Mouse (Mus musculus): ENCODE results near the gene Isg15. TPM values are rescaled to one million over a fixed set of nuclear protein-coding genes. Genes with fewer than 3 reads are reported as not detected.
"Not testable (repeated sequence)": the region's sequence is repeated elsewhere in the genome, so short reads cannot be mapped to it uniquely, and the experiment has no call there.

Gene Isg15
- polyA plus RNA-seq, 1 experiment from 2014 or later: 0.91 TPM

DNA sequence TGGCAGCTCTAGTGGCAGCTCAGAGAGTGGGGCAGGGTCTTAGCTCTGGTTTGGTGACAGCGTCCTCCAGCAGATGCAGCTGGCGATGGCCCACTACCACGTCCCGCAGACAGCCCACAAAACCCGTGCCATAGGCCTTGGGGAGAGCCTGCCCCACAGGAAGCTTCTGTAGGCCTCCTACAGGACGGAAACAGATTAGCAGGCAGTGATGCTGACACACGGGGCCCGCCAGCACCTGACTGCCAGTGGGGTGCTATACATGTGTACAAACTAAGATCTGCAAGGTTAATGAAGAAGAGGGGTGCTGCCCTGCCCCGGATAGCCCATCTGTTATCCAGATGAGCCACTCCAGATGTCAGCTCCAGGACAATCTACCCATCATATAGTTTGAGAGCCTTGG is 34.1 kb downstream of the Isg15 start:
- ATAC-seq (replicated peaks; ENCODE audit: low FRiP score, low TSS enrichment, low read depth) (no peak), DNase-seq (ENCODE audit: low spot score) (no peak)
- Histone ChIP-seq H3K27me3 (replicated peaks; ENCODE audit: control insufficient read depth, insufficient read depth, low read length) (no peaks in the 10 kb centered on the region), H3K27ac (ENCODE audit: low read depth) (no peak overlapping the region), H3K36me3 (ENCODE audit: control insufficient read depth, insufficient read depth, low read length) (peaks cover 88% of the 10 kb centered on the region), H3K9ac (ENCODE audit: low read length) (no peak overlapping the region), H3K9me3 (ENCODE audit: control insufficient read depth, low read length) (peaks cover 10% of the 10 kb centered on the region), H3K4me1 (replicated peaks; ENCODE audit: control insufficient read depth, insufficient read depth, low read length) (no peaks in the 10 kb centered on the region), H3K4me3 (ENCODE audit: low read depth, low read length) (no peak overlapping the region), H3K4me2 (ENCODE audit: low read length) (no peak overlapping the region)
- WGBS: 95% methylated on average over 9 of the region's 9 CpGs

DNA sequence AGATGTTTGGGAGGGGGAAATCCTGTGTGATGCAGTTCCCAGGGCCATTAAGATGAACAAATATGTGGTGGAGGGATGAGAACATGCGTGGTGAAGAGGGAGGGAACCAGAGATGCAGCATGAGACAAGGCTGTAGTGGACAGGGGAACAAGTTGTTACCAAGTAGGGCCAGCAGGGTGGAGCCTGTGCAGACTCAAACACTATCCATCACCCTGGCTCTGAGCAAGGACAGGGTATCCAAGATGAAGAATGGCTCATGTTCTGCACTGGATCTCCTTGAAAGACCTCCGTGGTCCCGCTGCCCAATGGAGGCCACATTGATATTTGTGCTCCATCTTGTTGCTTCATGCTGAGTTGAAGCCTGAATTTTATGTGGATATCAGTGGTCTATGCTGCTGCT is 45.8 kb downstream of the Isg15 start:
- no peaks in the 10 kb centered on the region for H3K4me1 ChIP-seq (replicated peaks; ENCODE audit: control insufficient read depth, insufficient read depth, low read length)
- ATAC-seq (replicated peaks; ENCODE audit: low FRiP score, low TSS enrichment, low read depth): no peak

DNA sequence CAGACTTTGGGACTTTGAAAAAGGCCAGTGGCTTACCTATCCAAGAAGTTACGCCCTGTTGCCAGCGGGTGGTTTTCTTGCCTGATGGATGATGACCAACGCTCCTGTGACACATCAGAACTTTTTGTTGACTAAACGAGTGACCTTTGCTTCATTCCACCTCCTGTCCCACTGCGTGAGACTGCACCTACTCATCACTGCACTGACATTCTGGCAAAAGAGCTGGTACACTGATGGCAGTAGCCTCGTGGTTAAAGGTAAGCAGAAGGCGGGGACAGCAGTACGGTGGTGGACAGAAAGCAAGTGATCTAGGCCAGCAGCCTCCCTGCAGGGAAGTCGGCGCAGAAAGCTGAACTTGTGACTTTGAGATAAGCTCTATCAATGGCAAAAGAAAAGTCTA is 49.7 kb downstream of the Isg15 start:
- H3K4me3 ChIP-seq (ENCODE audit: low read depth, low read length); H3K27ac ChIP-seq (ENCODE audit: low read depth); H3K9ac ChIP-seq (ENCODE audit: low read length); H3K4me1 ChIP-seq (replicated peaks; ENCODE audit: control insufficient read depth, insufficient read depth, low read length); ATAC-seq (replicated peaks; ENCODE audit: low FRiP score, low TSS enrichment, low read depth); H3K4me2 ChIP-seq (ENCODE audit: low read length); DNase-seq (ENCODE audit: low spot score); H3K9me3 ChIP-seq (ENCODE audit: control insufficient read depth, low read length); H3K36me3 ChIP-seq (ENCODE audit: control insufficient read depth, insufficient read depth, low read length); H3K27me3 ChIP-seq (replicated peaks; ENCODE audit: control insufficient read depth, insufficient read depth, low read length): not testable (repeated sequence)
- WGBS: 77% methylated on average over 10 of the region's 10 CpGs

More for the DNA sequence above, 45.8 kb downstream of the Isg15 start:
- DNase-seq (ENCODE audit: low spot score): no peak
- Histone ChIP-seq H3K9me3 (ENCODE audit: control insufficient read depth, low read length) (peaks cover 8% of the 10 kb centered on the region; the same call in 1 of the 2 replicates), H3K9ac (ENCODE audit: low read length) (no peak overlapping the region), H3K4me2 (ENCODE audit: low read length) (no peak overlapping the region), H3K4me3 (ENCODE audit: low read depth, low read length) (no peak overlapping the region), H3K27ac (ENCODE audit: low read depth) (no peak overlapping the region), H3K27me3 (replicated peaks; ENCODE audit: control insufficient read depth, insufficient read depth, low read length) (no peaks in the 10 kb centered on the region), H3K36me3 (ENCODE audit: control insufficient read depth, insufficient read depth, low read length) (no peaks in the 10 kb centered on the region)
- WGBS: 90% methylated on average over 3 of the region's 3 CpGs

Small RNA genes lying within 50 kb of the gene (microRNA-seq; reads per million reads assigned to microRNA genes)
- 4.2 reads per million, percentile 32 among the genes with 10 or more reads in this experiment for gene Mir7658

Other genes with a start within 250 kb of the Isg15 start
- gene C1qtnf12, start 238.5 kb downstream of the Isg15 start, polyA plus RNA-seq (2014; fragmentation: Nextera tagmentation; extraction: Ambion mirVana): 55.5 and 56.1 TPM in 2 replicates
- gene B3galt6, start 208.2 kb downstream of the Isg15 start, polyA plus RNA-seq (2014; fragmentation: Nextera tagmentation; extraction: Ambion mirVana): 16.6 and 17.9 TPM in 2 replicates
- gene Sdf4, start 207.9 kb downstream of the Isg15 start, polyA plus RNA-seq (2014; fragmentation: Nextera tagmentation; extraction: Ambion mirVana): 157 and 165 TPM in 2 replicates
- 0.50 and 0.56 TPM in 2 replicates for gene Tnfrsf4, start 187.0 kb downstream of the Isg15 start, polyA plus RNA-seq (2014; fragmentation: Nextera tagmentation; extraction: Ambion mirVana)
- gene Tnfrsf18, start 174.7 kb downstream of the Isg15 start, polyA plus RNA-seq (2014; fragmentation: Nextera tagmentation; extraction: Ambion mirVana): 1.6 and 2.0 TPM in 2 replicates
- gene Ttll10, start 141.4 kb downstream of the Isg15 start, polyA plus RNA-seq (2014; fragmentation: Nextera tagmentation; extraction: Ambion mirVana): 2.7 and 3.5 TPM in 2 replicates
- gene 9430015G10Rik, start 90.8 kb downstream of the Isg15 start, polyA plus RNA-seq (2014; fragmentation: Nextera tagmentation; extraction: Ambion mirVana): 34.5 and 38.8 TPM in 2 replicates
- gene Rnf223, start 70.3 kb downstream of the Isg15 start, polyA plus RNA-seq (2014; fragmentation: Nextera tagmentation; extraction: Ambion mirVana): 0.14 and 0.16 TPM in 2 replicates
- 80.6 and 82.1 TPM in 2 replicates for gene Agrn, start 3.3 kb downstream of the Isg15 start, polyA plus RNA-seq (2014; fragmentation: Nextera tagmentation; extraction: Ambion mirVana)
- gene AW011738, start 2.5 kb upstream of the Isg15 start, polyA plus RNA-seq (2014; fragmentation: Nextera tagmentation; extraction: Ambion mirVana): 0.69 and 1.1 TPM in 2 replicates
- gene Perm1, start 15.1 kb upstream of the Isg15 start, polyA plus RNA-seq (2014; fragmentation: Nextera tagmentation; extraction: Ambion mirVana): 0.51 and 0.54 TPM in 2 replicates
- gene Plekhn1, start 34.0 kb upstream of the Isg15 start, polyA plus RNA-seq (2014; fragmentation: Nextera tagmentation; extraction: Ambion mirVana): 19.7 and 20.1 TPM in 2 replicates
- 102 and 111 TPM in 2 replicates for gene Noc2l, start 35.2 kb upstream of the Isg15 start, polyA plus RNA-seq (2014; fragmentation: Nextera tagmentation; extraction: Ambion mirVana)
- gene Samd11, start 54.8 kb upstream of the Isg15 start, polyA plus RNA-seq (2014; fragmentation: Nextera tagmentation; extraction: Ambion mirVana): 0.20 and 0.42 TPM in 2 replicates
- gene Vmn2r-ps159, start 130.3 kb upstream of the Isg15 start, polyA plus RNA-seq (2014; fragmentation: Nextera tagmentation; extraction: Ambion mirVana): not detected in 2 replicates

Data from intestine, embryonic 14.5 days (tissue).